Mouse (Mus musculus) E14TG2a.4 (cell line): Measurements from ENCODE around the gene 3110082J24Rik.

ENCODE experiments used
- CTCF ChIP-seq: conservative IDR thresholded peaks from 2 replicates; pipeline ENCODE4 v1.5.1; 2014; ENCODE audit warnings: low read length
- NANOG ChIP-seq: IDR thresholded peaks from 2 replicates; pipeline ENCODE4 v1.6.1; 2014; ENCODE audit warnings: borderline replicate concordance, low read length, mixed read lengths
- POU5F1 ChIP-seq: IDR thresholded peaks from 2 replicates; pipeline ENCODE4 v1.6.1; 2014; ENCODE audit warnings: low read length, borderline replicate concordance

GRCm38 (mm10) chr5:30071677-30072076, 34.2 kb downstream of the 3110082J24Rik start:
- no peak for TF ChIP-seq CTCF
- no peak for TF ChIP-seq NANOG
- TF ChIP-seq POU5F1, result no peak
